Mouse (Mus musculus) kidney, embryonic 16.5 days (tissue): ENCODE measurements around the gene Hnrnpm. TPM values are rescaled to one million over a fixed set of nuclear protein-coding genes. Genes with fewer than 3 reads are reported as not detected.
"Not testable (repeated sequence)": the region's sequence is repeated elsewhere in the genome, so short reads cannot be mapped to it uniquely, and the experiment has no call there.

ENCODE experiments used
- ATAC-seq: fragments of 200-750 bp; cut with Nextera tagmentation; 2 replicates; pipeline ENCODE4 v1.8.0; 2017; ENCODE audit warnings: moderate TSS enrichment; ENCODE audit not compliant: low FRiP score, low TSS enrichment
- H3K27ac ChIP-seq: fragments of 300-500 bp; sonication (generic); 2 replicates; pipeline ENCODE4 v1.5.1; 2014; ENCODE audit warnings: low read length
- H3K27me3 ChIP-seq: fragments of 300-500 bp; sonication (generic); 2 replicates; pipeline ENCODE4 v1.6.1; 2014; ENCODE audit warnings: low read length, control low read depth, mixed read lengths; ENCODE audit not compliant: insufficient read depth
- H3K36me3 ChIP-seq: fragments of 300-500 bp; sonication (generic); 2 replicates; pipeline ENCODE4 v1.6.1; 2014; ENCODE audit warnings: low read length, control low read depth, mixed read lengths; ENCODE audit not compliant: insufficient read depth
- H3K4me1 ChIP-seq: fragments of 300-500 bp; sonication (generic); 2 replicates; pipeline ENCODE4 v1.6.1; 2014; ENCODE audit warnings: low read length, control low read depth, mixed read lengths; ENCODE audit not compliant: insufficient read depth
- H3K4me2 ChIP-seq: fragments of 300-500 bp; sonication (generic); replicated peaks from 2 replicates; pipeline ENCODE4 v1.6.1; 2014; ENCODE audit warnings: low read depth, low read length
- H3K4me3 ChIP-seq: fragments of 300-500 bp; sonication (generic); 2 replicates; pipeline ENCODE4 v1.5.1; 2014; ENCODE audit warnings: mild to moderate bottlenecking, low read length
- H3K9ac ChIP-seq: fragments of 300-500 bp; sonication (generic); replicated peaks from 2 replicates; pipeline ENCODE4 v1.6.1; 2014; ENCODE audit warnings: low read length
- H3K9me3 ChIP-seq: fragments of 300-500 bp; sonication (generic); 2 replicates; pipeline ENCODE4 v1.6.1; 2016; ENCODE audit warnings: low read length, control low read depth
- WGBS: fragments of 180-500 bp; shearing (Covaris S2); extraction: QIAGEN DNeasy Blood & Tissue Kit; methylation state at CpG from one replicate; pipeline ENCODE4 v1.1.7; 2014; 5-methylcytosine and 5-hydroxymethylcytosine counted together
- polyA plus RNA-seq: library from polyadenylated mRNA; unstranded; fragments of >200 nt; fragmentation: Nextera tagmentation; extraction: Ambion mirVana; gene quantifications from 2 replicates; pipeline ENCODE4 v1.2.1, GENCODE M21; 2015

Hnrnpm gene
- polyA plus RNA-seq: 390 and 407 TPM in 2 replicates

GRCm38 (mm10) chr17:33686760-33687159, at the start of gene Hnrnpm:
Gene Hnrnpm, minus strand, starts transcription at chr17:33686860.
- no peak within 1 kb of the TSS for H3K27ac ChIP-seq
- peaks cover 25% of the 10 kb centered on the region for H3K4me1 ChIP-seq
- peak within 1 kb of the TSS; percentile 99 for H3K9ac ChIP-seq
- H3K27me3 ChIP-seq: no peaks in the 10 kb centered on the region
- WGBS: 82% methylated on average over 1 of the region's 1 CpGs
- no peaks in the 10 kb centered on the region for H3K9me3 ChIP-seq
- ATAC-seq: no peak
- H3K4me2 ChIP-seq: peak within 1 kb of the TSS; percentile 48
- peak within 1 kb of the TSS; percentile 98 for H3K4me3 ChIP-seq
- H3K36me3 ChIP-seq: peaks cover 4% of the 10 kb centered on the region; the same call in 1 of the 2 replicates

GRCm38 (mm10) chr17:33733526-33733925, 46.9 kb upstream of the Hnrnpm start:
- not testable (repeated sequence) for H3K4me1 ChIP-seq, H3K36me3 ChIP-seq, H3K27me3 ChIP-seq, H3K9me3 ChIP-seq, H3K4me2 ChIP-seq, H3K4me3 ChIP-seq, H3K9ac ChIP-seq, ATAC-seq, H3K27ac ChIP-seq
- 40% methylated on average over 10 of the region's 10 CpGs for WGBS

- not testable (repeated sequence) for H3K9me3 ChIP-seq, H3K4me2 ChIP-seq, ATAC-seq, H3K9ac ChIP-seq, H3K36me3 ChIP-seq, H3K4me3 ChIP-seq, H3K27me3 ChIP-seq, H3K4me1 ChIP-seq, H3K27ac ChIP-seq
- WGBS: 43% methylated on average over 9 of the region's 9 CpGs
Measured at GRCm38 (mm10) chr17:33732556-33733083, 46.0 kb upstream of the Hnrnpm start.

GRCm38 (mm10) chr17:33729215-33729614, 42.6 kb upstream of the Hnrnpm start:
- H3K9me3 ChIP-seq: no peaks in the 10 kb centered on the region
- no peak overlapping the region for H3K4me3 ChIP-seq
- H3K4me1 ChIP-seq: no peaks in the 10 kb centered on the region
- H3K27me3 ChIP-seq: no peaks in the 10 kb centered on the region
- H3K4me2 ChIP-seq: no peak overlapping the region
- no peak for ATAC-seq
- no peaks in the 10 kb centered on the region for H3K36me3 ChIP-seq
- no peak overlapping the region for H3K27ac ChIP-seq
- 58% methylated on average over 2 of the region's 2 CpGs for WGBS
- no peak overlapping the region for H3K9ac ChIP-seq

- WGBS: 86% methylated on average over 2 of the region's 2 CpGs
- Histone ChIP-seq H3K9me3 (no peaks in the 10 kb centered on the region), H3K9ac (no peak overlapping the region), H3K36me3 (no peaks in the 10 kb centered on the region), H3K4me2 (no peak overlapping the region), H3K27me3 (no peaks in the 10 kb centered on the region), H3K4me3 (no peak overlapping the region), H3K4me1 (no peaks in the 10 kb centered on the region), H3K27ac (no peak overlapping the region)
- ATAC-seq: no peak
Measured at GRCm38 (mm10) chr17:33728396-33728795, 41.7 kb upstream of the Hnrnpm start.

GRCm38 (mm10) chr17:33719736-33720378, 33.2 kb upstream of the Hnrnpm start:
- 94% methylated on average over 7 of the region's 7 CpGs for WGBS
- no peak for ATAC-seq

GRCm38 (mm10) chr17:33718944-33719725, 32.5 kb upstream of the Hnrnpm start:
- H3K9me3 ChIP-seq: no peaks in the 10 kb centered on the region
- 0 out of 2 replicates have a peak, but pooled peaks cover 6% of the 10 kb centered on the region for H3K4me1 ChIP-seq
- no peak overlapping the region for H3K27ac ChIP-seq
- H3K4me3 ChIP-seq: peak overlapping the region; percentile 89
- ATAC-seq: no peak
- H3K27me3 ChIP-seq: no peaks in the 10 kb centered on the region
- 0 out of 2 replicates have a peak overlapping the region, but pooled peaks have one; percentile 4 for H3K9ac ChIP-seq
- 51% methylated on average over 10 of the region's 10 CpGs for whole genome bisulfite sequencing
- H3K36me3 ChIP-seq: no peaks in the 10 kb centered on the region
- peak overlapping the region; percentile 42 for H3K4me2 ChIP-seq

More at GRCm38 (mm10) chr17:33719736-33720378, 33.2 kb upstream of the Hnrnpm start:
- H3K27me3 ChIP-seq: no peaks in the 10 kb centered on the region
- H3K9ac ChIP-seq: no peak overlapping the region
- no peaks in the 10 kb centered on the region for H3K9me3 ChIP-seq
- 0 out of 2 replicates have a peak, but pooled peaks cover 6% of the 10 kb centered on the region for H3K4me1 ChIP-seq
- no peak overlapping the region for H3K27ac ChIP-seq
- no peak overlapping the region for H3K4me3 ChIP-seq
- no peak overlapping the region for H3K4me2 ChIP-seq
- H3K36me3 ChIP-seq: no peaks in the 10 kb centered on the region

GRCm38 (mm10) chr17:33718384-33718881, 31.8 kb upstream of the Hnrnpm start, which contains the start of gene March2:
Gene March2, minus strand, starts transcription at chr17:33718670.
- ATAC-seq: peak; percentile 100
- Histone ChIP-seq H3K27ac (no peak within 1 kb of the TSS), H3K4me3 (peak within 1 kb of the TSS; percentile 89), H3K4me2 (peak within 1 kb of the TSS; percentile 83), H3K9me3 (no peaks in the 10 kb centered on the region), H3K9ac (peak within 1 kb of the TSS; percentile 84), H3K4me1 (0 out of 2 replicates have a peak, but pooled peaks cover 6% of the 10 kb centered on the region), H3K27me3 (no peaks in the 10 kb centered on the region), H3K36me3 (no peaks in the 10 kb centered on the region)
- WGBS: under 1% methylated on average over 46 of the region's 46 CpGs

- Histone ChIP-seq H3K36me3 (no peaks in the 10 kb centered on the region), H3K9me3 (no peaks in the 10 kb centered on the region), H3K27me3 (no peaks in the 10 kb centered on the region), H3K27ac (no peak overlapping the region), H3K4me1 (0 out of 2 replicates have a peak, but pooled peaks cover 6% of the 10 kb centered on the region), H3K4me3 (peak overlapping the region; percentile 89), H3K9ac (peak overlapping the region; percentile 84), H3K4me2 (peak overlapping the region; percentile 83)
- WGBS: 6% methylated on average over 8 of the region's 8 CpGs
- no peak for ATAC-seq
Measured at GRCm38 (mm10) chr17:33717982-33718381, 31.3 kb upstream of the Hnrnpm start.
